Mouse (Mus musculus): ENCODE results near the gene Mast4. TPM values are rescaled to one million over a fixed set of nuclear protein-coding genes. Genes with fewer than 3 reads are reported as not detected.

Gene Mast4
- polyA plus RNA-seq, 1 experiment from 2014 or later = 21.1 TPM

GRCm38 (mm10) chr13:102753714-102754556 is 580.4 kb downstream of the Mast4 start:
- DNase-seq (ENCODE audit: low spot score) = no peak
- Histone ChIP-seq H3K27me3 (replicated peaks; ENCODE audit: control insufficient read depth, insufficient read depth, low read length) (no peaks in the 10 kb centered on the region), H3K9me3 (ENCODE audit: control insufficient read depth, low read length) (no peaks in the 10 kb centered on the region), H3K9ac (ENCODE audit: low read depth, low read length) (peak overlapping the region; percentile 3; the same call in 1 of the 2 replicates), H3K4me1 (ENCODE audit: control insufficient read depth, insufficient read depth, low read length) (no peaks in the 10 kb centered on the region), H3K27ac (replicated peaks; ENCODE audit: low read depth, low read length) (no peak overlapping the region), H3K4me2 (ENCODE audit: low read depth, low read length) (no peak overlapping the region), H3K36me3 (ENCODE audit: control insufficient read depth, insufficient read depth, low read length) (peaks cover 47% of the 10 kb centered on the region), H3K4me3 (ENCODE audit: low read depth, low read length) (no peak overlapping the region)
- ATAC-seq (ENCODE audit: low read depth) = no peak
- 78% methylated on average over 19 of the region's 19 CpGs for WGBS

- Histone ChIP-seq H3K27me3 (replicated peaks; ENCODE audit: control insufficient read depth, insufficient read depth, low read length) (no peaks in the 10 kb centered on the region), H3K27ac (replicated peaks; ENCODE audit: low read depth, low read length) (no peak overlapping the region), H3K9ac (ENCODE audit: low read depth, low read length) (no peak overlapping the region), H3K4me1 (ENCODE audit: control insufficient read depth, insufficient read depth, low read length) (no peaks in the 10 kb centered on the region), H3K36me3 (ENCODE audit: control insufficient read depth, insufficient read depth, low read length) (peaks cover 27% of the 10 kb centered on the region), H3K4me3 (ENCODE audit: low read depth, low read length) (no peak overlapping the region), H3K4me2 (ENCODE audit: low read depth, low read length) (no peak overlapping the region), H3K9me3 (ENCODE audit: control insufficient read depth, low read length) (no peaks in the 10 kb centered on the region)
- ATAC-seq (ENCODE audit: low read depth) (no peak), DNase-seq (ENCODE audit: low spot score) (no peak)
- WGBS = 86% methylated on average over 10 of the region's 10 CpGs
These were observed 584.4 kb downstream of the Mast4 start for GRCm38 (mm10) chr13:102749891-102750290.

- H3K9me3 ChIP-seq (ENCODE audit: control insufficient read depth, low read length) = no peaks in the 10 kb centered on the region
- WGBS = 60% methylated on average over 6 of the region's 6 CpGs
- ATAC-seq (ENCODE audit: low read depth) = no peak
- no peak overlapping the region for H3K27ac ChIP-seq (replicated peaks; ENCODE audit: low read depth, low read length)
- no peak overlapping the region for H3K9ac ChIP-seq (ENCODE audit: low read depth, low read length)
- peaks cover 27% of the 10 kb centered on the region for H3K36me3 ChIP-seq (ENCODE audit: control insufficient read depth, insufficient read depth, low read length)
- H3K4me1 ChIP-seq (ENCODE audit: control insufficient read depth, insufficient read depth, low read length) = no peaks in the 10 kb centered on the region
- no peak for DNase-seq (ENCODE audit: low spot score)
- no peaks in the 10 kb centered on the region for H3K27me3 ChIP-seq (replicated peaks; ENCODE audit: control insufficient read depth, insufficient read depth, low read length)
- no peak overlapping the region for H3K4me3 ChIP-seq (ENCODE audit: low read depth, low read length)
- H3K4me2 ChIP-seq (ENCODE audit: low read depth, low read length) = no peak overlapping the region
These were observed 585.1 kb downstream of the Mast4 start for GRCm38 (mm10) chr13:102749194-102749593.

GRCm38 (mm10) chr13:102746803-102747561 is 587.3 kb downstream of the Mast4 start:
- 88% methylated on average over 17 of the region's 17 CpGs for WGBS
- Histone ChIP-seq H3K9me3 (ENCODE audit: control insufficient read depth, low read length) (no peaks in the 10 kb centered on the region), H3K36me3 (ENCODE audit: control insufficient read depth, insufficient read depth, low read length) (peaks cover 24% of the 10 kb centered on the region), H3K4me2 (ENCODE audit: low read depth, low read length) (no peak overlapping the region), H3K27ac (replicated peaks; ENCODE audit: low read depth, low read length) (no peak overlapping the region), H3K9ac (ENCODE audit: low read depth, low read length) (no peak overlapping the region), H3K4me1 (ENCODE audit: control insufficient read depth, insufficient read depth, low read length) (no peaks in the 10 kb centered on the region), H3K4me3 (ENCODE audit: low read depth, low read length) (no peak overlapping the region), H3K27me3 (replicated peaks; ENCODE audit: control insufficient read depth, insufficient read depth, low read length) (no peaks in the 10 kb centered on the region)
- DNase-seq (ENCODE audit: low spot score) = no peak
- ATAC-seq (ENCODE audit: low read depth) = no peak

GRCm38 (mm10) chr13:102745626-102746342 is 588.5 kb downstream of the Mast4 start:
- Histone ChIP-seq H3K27me3 (replicated peaks; ENCODE audit: control insufficient read depth, insufficient read depth, low read length) (no peaks in the 10 kb centered on the region), H3K4me1 (ENCODE audit: control insufficient read depth, insufficient read depth, low read length) (no peaks in the 10 kb centered on the region), H3K36me3 (ENCODE audit: control insufficient read depth, insufficient read depth, low read length) (peaks cover 31% of the 10 kb centered on the region), H3K27ac (replicated peaks; ENCODE audit: low read depth, low read length) (no peak overlapping the region), H3K4me2 (ENCODE audit: low read depth, low read length) (no peak overlapping the region), H3K4me3 (ENCODE audit: low read depth, low read length) (no peak overlapping the region), H3K9me3 (ENCODE audit: control insufficient read depth, low read length) (no peaks in the 10 kb centered on the region), H3K9ac (ENCODE audit: low read depth, low read length) (no peak overlapping the region)
- peak; percentile 30; the same call in 1 of the 2 replicates for ATAC-seq (ENCODE audit: low read depth)
- no peak for DNase-seq (ENCODE audit: low spot score)
- WGBS = 86% methylated on average over 9 of the region's 9 CpGs

GRCm38 (mm10) chr13:102745270-102745600 is 589.1 kb downstream of the Mast4 start:
- H3K36me3 ChIP-seq (ENCODE audit: control insufficient read depth, insufficient read depth, low read length) = peaks cover 28% of the 10 kb centered on the region
- no peaks in the 10 kb centered on the region for H3K4me1 ChIP-seq (ENCODE audit: control insufficient read depth, insufficient read depth, low read length)
- 89% methylated on average over 3 of the region's 3 CpGs for WGBS
- H3K27ac ChIP-seq (replicated peaks; ENCODE audit: low read depth, low read length) = no peak overlapping the region
- H3K9me3 ChIP-seq (ENCODE audit: control insufficient read depth, low read length) = no peaks in the 10 kb centered on the region
- no peaks in the 10 kb centered on the region for H3K27me3 ChIP-seq (replicated peaks; ENCODE audit: control insufficient read depth, insufficient read depth, low read length)
- no peak overlapping the region for H3K4me3 ChIP-seq (ENCODE audit: low read depth, low read length)
- no peak overlapping the region for H3K9ac ChIP-seq (ENCODE audit: low read depth, low read length)
- DNase-seq (ENCODE audit: low spot score) (no peak), ATAC-seq (ENCODE audit: low read depth) (no peak)
- H3K4me2 ChIP-seq (ENCODE audit: low read depth, low read length) = no peak overlapping the region

- no peak for ATAC-seq (ENCODE audit: low read depth)
- no peaks in the 10 kb centered on the region for H3K27me3 ChIP-seq (replicated peaks; ENCODE audit: control insufficient read depth, insufficient read depth, low read length)
- H3K9me3 ChIP-seq (ENCODE audit: control insufficient read depth, low read length) = no peaks in the 10 kb centered on the region
- WGBS = 73% methylated on average over 9 of the region's 9 CpGs
- H3K9ac ChIP-seq (ENCODE audit: low read depth, low read length) = no peak overlapping the region
- DNase-seq (ENCODE audit: low spot score) = peak; percentile 49
- H3K27ac ChIP-seq (replicated peaks; ENCODE audit: low read depth, low read length) = no peak overlapping the region
- H3K4me2 ChIP-seq (ENCODE audit: low read depth, low read length) = no peak overlapping the region
- no peak overlapping the region for H3K4me3 ChIP-seq (ENCODE audit: low read depth, low read length)
- no peaks in the 10 kb centered on the region for H3K4me1 ChIP-seq (ENCODE audit: control insufficient read depth, insufficient read depth, low read length)
- H3K36me3 ChIP-seq (ENCODE audit: control insufficient read depth, insufficient read depth, low read length) = peaks cover 23% of the 10 kb centered on the region
These were observed 589.6 kb downstream of the Mast4 start for GRCm38 (mm10) chr13:102744481-102745269.
